Mouse (Mus musculus) retina, adult 2 months (tissue): ENCODE results near the gene Grik2.
"Not testable (repeated sequence)": the region's sequence is repeated elsewhere in the genome, so short reads cannot be mapped to it uniquely, and the experiment has no call there.

Source experiments
- DNase-seq: peaks from one replicate; pipeline ENCODE4 v3.0.0-alpha.2; 2012; ENCODE audit warnings: low read depth, low spot score

Grik2 gene

GRCm38 (mm10) chr10:49365262-49365661 is 423.3 kb downstream of the Grik2 start:
- DNase-seq: no peak

GRCm38 (mm10) chr10:49322413-49322812 is 466.2 kb downstream of the Grik2 start:
- no peak for DNase-seq

DNA sequence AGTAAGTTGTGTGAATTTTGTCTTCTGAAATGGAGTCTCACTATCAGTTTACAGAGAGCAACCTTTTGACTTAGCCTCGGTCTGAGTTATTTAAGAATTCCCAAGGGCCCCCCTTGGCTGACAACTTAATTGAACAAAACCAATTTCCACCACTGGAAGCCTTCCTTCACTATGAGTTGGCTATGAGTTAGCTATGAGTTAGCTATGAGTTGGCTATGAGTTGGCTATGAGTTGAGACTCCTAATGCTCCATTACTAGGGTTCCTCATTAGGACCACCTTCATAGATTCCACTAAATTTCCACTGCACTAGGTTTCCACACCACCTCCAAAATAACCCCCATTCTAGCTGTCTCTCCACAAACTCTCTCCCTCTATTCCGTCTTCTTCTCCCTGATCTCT is 468.7 kb downstream of the Grik2 start:
- no peak for DNase-seq

GRCm38 (mm10) chr10:49256247-49256939 is 532.2 kb downstream of the Grik2 start:
- DNase-seq: no peak

- not testable (repeated sequence) for DNase-seq
These were observed 551.2 kb downstream of the Grik2 start for GRCm38 (mm10) chr10:49237356-49237755.

GRCm38 (mm10) chr10:49236844-49237243 is 551.7 kb downstream of the Grik2 start:
- DNase-seq: not testable (repeated sequence)

DNA sequence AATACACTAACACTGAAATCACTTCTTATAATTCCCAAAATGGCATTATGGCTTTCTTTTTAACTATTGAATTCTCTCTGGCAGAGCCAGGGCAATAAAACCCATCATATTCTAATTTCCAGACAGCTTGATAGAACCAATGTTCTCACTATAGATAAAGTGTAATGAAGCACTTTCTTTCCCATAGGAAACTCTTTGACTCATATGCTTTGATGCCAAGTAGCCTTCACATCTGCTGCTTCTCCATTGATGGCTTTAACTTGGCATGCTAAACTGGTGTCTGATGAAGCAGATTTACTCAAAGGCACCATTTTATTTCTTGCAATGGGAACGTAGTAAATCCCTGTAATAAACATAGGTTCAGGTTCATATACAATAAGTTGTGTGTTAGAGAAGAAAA is 568.5 kb downstream of the Grik2 start:
- DNase-seq: no peak

- DNase-seq: no peak
These were observed 568.9 kb downstream of the Grik2 start for GRCm38 (mm10) chr10:49219631-49220030.

DNA sequence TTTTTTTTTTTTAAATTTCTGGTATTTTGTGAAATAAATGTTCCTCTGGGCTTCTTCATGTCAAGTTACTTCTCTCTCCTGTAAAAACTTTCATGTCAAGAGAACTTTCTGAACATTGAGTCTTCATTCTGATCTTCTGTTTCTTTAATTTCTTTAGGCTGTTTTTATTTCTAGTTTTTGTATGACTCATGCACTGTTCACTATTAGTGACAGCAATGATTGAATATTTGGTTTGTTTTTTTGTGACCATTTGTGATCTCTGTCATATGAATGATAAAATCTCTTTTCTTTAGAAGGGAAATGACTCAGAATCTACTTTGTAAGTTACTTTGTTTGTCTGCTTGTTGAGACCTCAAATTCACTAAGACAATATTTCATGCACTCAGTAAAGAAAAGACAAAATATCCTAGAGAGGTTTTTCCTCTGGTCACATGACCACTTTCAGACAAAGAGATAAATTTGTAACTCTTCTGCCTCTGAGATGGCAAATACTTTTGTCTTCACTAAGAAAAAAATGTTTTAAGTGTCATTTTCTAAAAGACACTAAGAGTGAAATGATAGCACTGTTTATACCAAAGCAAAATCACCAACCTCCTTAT is 596.7 kb downstream of the Grik2 start:
- no peak for DNase-seq

GRCm38 (mm10) chr10:49191291-49191690 is 597.3 kb downstream of the Grik2 start:
- no peak for DNase-seq

- DNase-seq: no peak
These were observed 634.4 kb downstream of the Grik2 start for GRCm38 (mm10) chr10:49154134-49154533.

- not testable (repeated sequence) for DNase-seq
These were observed 637.1 kb downstream of the Grik2 start for GRCm38 (mm10) chr10:49151496-49151895.

DNA sequence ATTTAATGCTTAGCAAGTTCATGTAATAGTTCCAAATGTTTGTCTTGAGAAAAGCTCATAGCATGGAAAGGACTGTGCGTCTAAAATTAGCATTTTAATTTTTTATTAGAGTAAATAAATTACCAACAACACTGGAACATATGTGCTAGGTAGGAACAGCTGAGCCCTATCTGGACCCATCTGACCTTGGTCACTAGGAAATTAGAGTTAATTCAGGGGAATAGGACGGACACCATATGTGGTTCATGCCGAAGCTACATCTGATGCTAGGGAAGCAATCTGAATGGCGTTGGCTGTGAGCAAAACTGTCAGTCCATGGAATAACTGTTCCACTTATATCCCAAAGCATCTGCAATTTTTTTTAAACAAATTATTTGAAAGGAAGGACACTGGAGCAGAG is 638.9 kb downstream of the Grik2 start:
- DNase-seq: no peak

DNA sequence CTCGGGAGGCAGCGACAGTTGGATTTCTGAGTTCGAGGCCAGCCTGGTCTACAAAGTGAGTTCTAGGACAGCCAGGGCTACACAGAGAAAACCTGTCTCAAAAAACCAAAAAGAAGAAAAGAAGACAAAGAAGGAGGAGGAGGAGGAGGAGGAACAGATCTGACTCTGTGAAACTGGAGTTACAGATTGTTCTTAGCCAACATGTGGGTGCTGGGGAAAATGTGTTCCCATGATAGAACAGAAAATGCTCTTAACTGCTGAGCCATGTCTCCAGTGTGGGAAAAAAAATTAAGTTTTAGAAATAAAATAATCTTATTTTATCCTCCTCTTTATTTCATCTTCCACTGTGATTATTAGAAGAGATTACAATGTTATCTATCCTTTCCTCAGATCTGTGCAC is 645.9 kb downstream of the Grik2 start:
- no peak for DNase-seq

DNA sequence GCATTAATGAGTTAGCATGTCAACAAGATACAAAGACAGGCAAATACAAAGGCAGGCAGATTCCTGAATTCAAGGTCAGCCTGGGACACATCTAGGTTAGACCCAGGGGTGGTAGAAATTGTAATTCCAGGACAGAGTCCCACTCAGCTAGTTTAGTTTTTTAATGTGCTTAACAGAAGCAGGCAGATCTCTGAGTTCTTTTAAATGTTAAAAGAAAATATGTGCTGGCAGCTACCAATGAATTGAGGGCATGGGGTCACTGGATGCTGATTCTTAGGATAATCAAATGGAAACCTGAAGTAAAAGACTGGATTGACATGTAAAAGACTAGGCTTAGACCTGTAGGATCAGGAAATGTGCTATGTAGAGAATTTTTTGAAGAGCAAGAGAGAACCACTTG is 651.8 kb downstream of the Grik2 start:
- no peak for DNase-seq

DNA sequence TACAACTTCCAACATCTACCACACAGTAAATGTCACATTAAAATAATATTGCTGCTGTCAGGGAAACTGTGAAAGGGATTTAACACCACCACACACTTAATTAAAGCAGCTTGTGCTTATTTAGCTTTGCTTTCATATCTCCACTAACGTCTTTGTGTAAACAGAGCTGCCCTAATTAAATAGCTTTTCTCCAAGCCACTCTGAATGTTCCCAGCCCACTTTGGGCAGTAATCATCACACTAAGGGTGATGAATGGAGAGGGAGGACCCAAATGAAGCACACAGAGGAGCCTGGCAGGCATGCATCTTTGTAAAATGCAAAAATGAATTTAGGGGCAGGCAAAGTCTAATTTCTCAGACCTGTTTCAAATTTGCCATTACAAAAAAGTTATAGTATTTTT is 657.3 kb downstream of the Grik2 start:
- no peak for DNase-seq

DNA sequence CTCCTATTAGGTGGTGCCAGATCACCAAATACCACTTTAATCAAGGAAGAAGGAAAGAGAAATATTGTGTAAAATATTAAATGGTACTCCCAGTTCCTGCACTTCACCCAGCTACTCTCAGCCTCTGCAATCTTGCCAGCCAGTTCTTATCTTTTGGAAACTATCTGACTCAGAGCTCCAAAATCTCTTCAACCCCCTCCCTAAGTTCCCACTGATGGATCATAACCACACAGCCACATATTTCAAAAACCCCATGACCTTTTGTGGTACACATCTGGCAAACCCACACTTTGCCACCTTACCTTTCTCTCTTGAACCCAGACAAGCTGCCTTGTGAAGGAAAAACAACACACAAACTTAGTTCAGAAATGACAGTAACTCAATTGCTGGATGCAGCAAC is 738.2 kb downstream of the Grik2 start:
- no peak for DNase-seq

GRCm38 (mm10) chr10:49049391-49049790 is 739.2 kb downstream of the Grik2 start:
- no peak for DNase-seq
